Mouse (Mus musculus): Measurements from ENCODE around the gene Cgnl1. TPM values are rescaled to one million over a fixed set of nuclear protein-coding genes. Genes with fewer than 3 reads are reported as not detected.

Cgnl1 gene
- polyA plus RNA-seq, 1 experiment from 2014 or later: 5.9 TPM

DNA sequence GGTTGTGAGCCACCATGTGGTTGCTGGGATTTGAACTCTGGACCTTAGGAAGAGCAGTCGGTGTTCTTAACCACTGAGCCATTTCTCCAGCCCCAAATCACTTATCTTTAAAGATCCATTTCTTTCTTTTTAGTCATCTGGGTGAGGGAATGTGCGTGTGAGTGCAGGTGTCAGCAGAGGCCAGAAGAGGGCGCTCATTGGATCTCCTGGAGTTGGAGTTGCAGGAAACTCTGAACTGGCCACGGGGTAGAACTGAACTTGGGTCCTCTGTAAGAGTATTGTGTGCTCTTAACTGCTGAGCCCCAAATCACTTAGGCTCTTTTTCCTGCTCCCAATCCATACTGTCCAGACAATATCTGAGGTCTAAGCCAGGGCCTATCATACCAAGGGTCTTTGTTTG is 127.8 kb downstream of the Cgnl1 start:
- H3K4me1 ChIP-seq (replicated peaks; ENCODE audit: control insufficient read depth, insufficient read depth, low read length): no peaks in the 10 kb centered on the region
- no peaks in the 10 kb centered on the region for H3K9me3 ChIP-seq (ENCODE audit: control insufficient read depth, low read length)
- no peak overlapping the region for H3K4me2 ChIP-seq
- no peak for DNase-seq (ENCODE audit: low spot score)
- H3K27ac ChIP-seq (ENCODE audit: low read depth, low read length): no peak overlapping the region
- H3K27me3 ChIP-seq (replicated peaks; ENCODE audit: control insufficient read depth, insufficient read depth, low read length): no peaks in the 10 kb centered on the region
- 87% methylated on average over 4 of the region's 4 CpGs for WGBS
- H3K9ac ChIP-seq (ENCODE audit: low read depth, low read length): no peak overlapping the region
- peaks cover 7% of the 10 kb centered on the region; the same call in 1 of the 2 replicates for H3K36me3 ChIP-seq (ENCODE audit: control insufficient read depth, insufficient read depth, low read length)
- H3K4me3 ChIP-seq (ENCODE audit: low read depth, low read length): no peak overlapping the region
- ATAC-seq (replicated peaks; ENCODE audit: low FRiP score): no peak

DNA sequence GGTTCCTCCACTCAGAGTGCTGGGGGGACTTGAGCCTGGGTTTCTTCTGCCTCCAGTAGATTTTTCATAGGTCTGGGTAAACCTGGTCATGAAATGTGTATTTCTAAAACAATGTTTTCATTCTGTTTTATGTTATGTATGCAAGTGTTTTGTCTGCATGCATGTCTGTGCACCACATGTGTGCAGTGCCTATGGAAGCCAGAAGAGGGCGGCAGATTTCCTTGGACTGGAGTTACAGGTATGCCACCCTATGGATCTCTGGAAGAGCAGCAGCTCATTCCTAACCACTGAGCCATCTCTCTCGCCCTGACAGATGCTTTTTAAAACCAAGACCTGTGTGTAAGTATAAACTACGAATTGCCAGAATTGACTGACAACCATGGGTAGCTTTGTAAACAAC is 129.1 kb downstream of the Cgnl1 start:
- Histone ChIP-seq H3K36me3 (ENCODE audit: control insufficient read depth, insufficient read depth, low read length) (peaks cover 7% of the 10 kb centered on the region; the same call in 1 of the 2 replicates), H3K9ac (ENCODE audit: low read depth, low read length) (no peak overlapping the region), H3K4me3 (ENCODE audit: low read depth, low read length) (no peak overlapping the region), H3K27ac (ENCODE audit: low read depth, low read length) (no peak overlapping the region), H3K9me3 (ENCODE audit: control insufficient read depth, low read length) (no peaks in the 10 kb centered on the region), H3K4me2 (no peak overlapping the region), H3K4me1 (replicated peaks; ENCODE audit: control insufficient read depth, insufficient read depth, low read length) (no peaks in the 10 kb centered on the region), H3K27me3 (replicated peaks; ENCODE audit: control insufficient read depth, insufficient read depth, low read length) (no peaks in the 10 kb centered on the region)
- DNase-seq (ENCODE audit: low spot score) (no peak), ATAC-seq (replicated peaks; ENCODE audit: low FRiP score) (no peak)
- WGBS: 87% methylated on average over 3 of the region's 3 CpGs

DNA sequence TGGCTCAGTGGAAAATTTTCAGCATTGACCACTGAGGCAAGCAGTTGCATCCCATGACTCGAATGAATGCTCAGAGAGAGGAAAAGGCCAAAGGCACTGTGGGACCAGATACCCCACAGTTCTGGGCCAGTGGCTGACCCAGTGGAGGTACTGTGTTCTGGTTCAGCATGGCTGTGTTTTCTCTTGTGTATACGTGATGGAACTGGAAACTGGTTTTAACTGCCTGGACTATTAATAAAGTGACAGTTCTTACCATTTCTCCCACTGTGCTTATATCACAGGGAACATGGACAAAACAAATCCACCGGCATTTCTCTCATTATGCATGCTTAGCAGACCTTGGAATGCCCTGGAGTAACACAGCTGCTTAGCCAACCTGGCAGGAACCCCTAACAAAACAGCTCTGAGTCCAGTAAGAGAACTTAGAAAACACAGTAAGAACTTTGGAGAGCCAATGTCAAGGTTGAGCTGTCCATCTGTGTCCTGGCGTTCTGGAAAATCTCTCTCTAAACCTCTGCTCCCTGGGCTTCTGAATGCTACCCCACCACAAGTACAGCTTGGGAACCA is 131.0 kb downstream of the Cgnl1 start:
- no peak overlapping the region for H3K9ac ChIP-seq (ENCODE audit: low read depth, low read length)

DNA sequence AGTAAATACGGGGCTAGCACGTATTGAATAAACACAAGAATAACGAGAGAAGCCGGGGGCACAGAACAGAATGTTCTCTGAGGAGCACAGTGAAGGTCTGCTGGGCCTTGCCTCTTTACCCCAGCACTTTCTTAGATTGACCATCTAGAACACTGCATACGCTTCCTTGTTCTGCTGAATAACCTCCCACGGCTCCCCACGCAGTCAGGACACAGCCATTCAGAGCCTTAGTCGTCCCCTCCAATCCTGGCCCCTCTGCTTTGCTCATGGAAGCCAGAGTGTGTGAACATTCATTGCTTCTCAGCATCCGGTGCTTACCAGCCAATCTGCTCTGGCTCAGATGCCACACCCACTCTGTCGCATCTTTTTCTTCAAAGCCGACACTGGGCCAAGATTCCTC is 133.2 kb downstream of the Cgnl1 start:
- H3K36me3 ChIP-seq (ENCODE audit: control insufficient read depth, insufficient read depth, low read length): peaks cover 6% of the 10 kb centered on the region; the same call in 1 of the 2 replicates
- 81% methylated on average over 11 of the region's 11 CpGs for WGBS
- no peaks in the 10 kb centered on the region for H3K4me1 ChIP-seq (replicated peaks; ENCODE audit: control insufficient read depth, insufficient read depth, low read length)
- ATAC-seq (replicated peaks; ENCODE audit: low FRiP score) (no peak), DNase-seq (ENCODE audit: low spot score) (no peak)
- no peak overlapping the region for H3K4me3 ChIP-seq (ENCODE audit: low read depth, low read length)
- H3K27me3 ChIP-seq (replicated peaks; ENCODE audit: control insufficient read depth, insufficient read depth, low read length): no peaks in the 10 kb centered on the region
- no peak overlapping the region for H3K4me2 ChIP-seq
- peaks cover 4% of the 10 kb centered on the region; the same call in 1 of the 2 replicates for H3K9me3 ChIP-seq (ENCODE audit: control insufficient read depth, low read length)
- H3K9ac ChIP-seq (ENCODE audit: low read depth, low read length): no peak overlapping the region
- no peak overlapping the region for H3K27ac ChIP-seq (ENCODE audit: low read depth, low read length)

More for the DNA sequence above, 131.0 kb downstream of the Cgnl1 start:
- WGBS: 80% methylated on average over 4 of the region's 4 CpGs
- Histone ChIP-seq H3K27ac (ENCODE audit: low read depth, low read length) (no peak overlapping the region), H3K36me3 (ENCODE audit: control insufficient read depth, insufficient read depth, low read length) (peaks cover 7% of the 10 kb centered on the region; the same call in 1 of the 2 replicates), H3K27me3 (replicated peaks; ENCODE audit: control insufficient read depth, insufficient read depth, low read length) (no peaks in the 10 kb centered on the region), H3K9me3 (ENCODE audit: control insufficient read depth, low read length) (no peaks in the 10 kb centered on the region), H3K4me3 (ENCODE audit: low read depth, low read length) (no peak overlapping the region), H3K4me2 (no peak overlapping the region), H3K4me1 (replicated peaks; ENCODE audit: control insufficient read depth, insufficient read depth, low read length) (no peaks in the 10 kb centered on the region)
- DNase-seq (ENCODE audit: low spot score): no peak
- no peak for ATAC-seq (replicated peaks; ENCODE audit: low FRiP score)

DNA sequence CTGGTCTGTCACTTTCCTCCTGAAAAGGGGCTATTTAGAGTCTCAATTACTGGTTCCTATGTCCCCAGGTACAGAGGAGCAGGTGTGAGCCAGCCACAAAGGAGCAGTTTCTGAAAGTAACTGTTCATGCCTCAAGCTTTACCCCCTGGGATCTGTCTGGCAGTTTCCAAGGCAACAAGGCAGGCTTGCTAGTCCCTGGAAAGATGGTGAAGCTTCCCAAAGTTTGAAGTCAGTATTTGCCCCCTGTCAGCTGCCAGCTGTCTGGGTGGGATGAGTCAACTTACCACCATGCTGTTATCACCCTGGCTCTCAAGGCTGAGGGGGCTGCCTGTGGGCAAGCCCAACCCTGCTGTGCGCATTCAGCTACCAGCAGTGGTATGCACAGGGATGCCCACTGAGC is 134.5 kb downstream of the Cgnl1 start:
- H3K9ac ChIP-seq (ENCODE audit: low read depth, low read length): no peak overlapping the region
- H3K27me3 ChIP-seq (replicated peaks; ENCODE audit: control insufficient read depth, insufficient read depth, low read length): no peaks in the 10 kb centered on the region
- H3K9me3 ChIP-seq (ENCODE audit: control insufficient read depth, low read length): peaks cover 4% of the 10 kb centered on the region; the same call in 1 of the 2 replicates
- H3K36me3 ChIP-seq (ENCODE audit: control insufficient read depth, insufficient read depth, low read length): peaks cover 5% of the 10 kb centered on the region; the same call in 1 of the 2 replicates
- no peak overlapping the region for H3K4me2 ChIP-seq
- H3K4me1 ChIP-seq (replicated peaks; ENCODE audit: control insufficient read depth, insufficient read depth, low read length): no peaks in the 10 kb centered on the region
- DNase-seq (ENCODE audit: low spot score): no peak
- no peak overlapping the region for H3K4me3 ChIP-seq (ENCODE audit: low read depth, low read length)
- ATAC-seq (replicated peaks; ENCODE audit: low FRiP score): no peak
- H3K27ac ChIP-seq (ENCODE audit: low read depth, low read length): no peak overlapping the region
- 87% methylated on average over 1 of the region's 1 CpGs for WGBS

DNA sequence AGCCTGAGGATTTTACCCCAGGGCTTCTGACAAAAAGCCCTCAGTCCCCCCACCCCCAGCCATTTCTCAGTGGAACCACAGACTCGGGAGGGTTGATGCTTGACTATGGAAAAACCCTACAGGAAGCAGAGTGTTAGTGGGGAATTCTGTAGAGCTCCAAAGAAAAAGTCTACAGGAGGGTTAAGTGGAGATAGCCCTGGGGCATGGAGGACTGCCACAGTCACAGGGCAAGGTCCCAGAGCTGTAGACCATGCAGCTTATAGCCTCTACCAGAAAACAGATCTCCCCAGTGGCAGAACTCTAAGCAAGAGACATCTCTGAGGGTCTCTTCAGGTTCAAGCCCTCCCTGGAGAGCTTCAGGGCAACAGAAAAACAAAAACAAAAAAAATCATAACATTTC is 135.8 kb downstream of the Cgnl1 start:
- H3K27me3 ChIP-seq (replicated peaks; ENCODE audit: control insufficient read depth, insufficient read depth, low read length): no peaks in the 10 kb centered on the region
- no peak overlapping the region for H3K4me2 ChIP-seq
- no peak for DNase-seq (ENCODE audit: low spot score)
- H3K27ac ChIP-seq (ENCODE audit: low read depth, low read length): no peak overlapping the region
- ATAC-seq (replicated peaks; ENCODE audit: low FRiP score): no peak
- H3K9ac ChIP-seq (ENCODE audit: low read depth, low read length): no peak overlapping the region
- WGBS: 62% methylated on average over 1 of the region's 1 CpGs
- peaks cover 4% of the 10 kb centered on the region; the same call in 1 of the 2 replicates for H3K36me3 ChIP-seq (ENCODE audit: control insufficient read depth, insufficient read depth, low read length)
- H3K4me3 ChIP-seq (ENCODE audit: low read depth, low read length): no peak overlapping the region
- no peaks in the 10 kb centered on the region for H3K4me1 ChIP-seq (replicated peaks; ENCODE audit: control insufficient read depth, insufficient read depth, low read length)
- peaks cover 4% of the 10 kb centered on the region; the same call in 1 of the 2 replicates for H3K9me3 ChIP-seq (ENCODE audit: control insufficient read depth, low read length)

DNA sequence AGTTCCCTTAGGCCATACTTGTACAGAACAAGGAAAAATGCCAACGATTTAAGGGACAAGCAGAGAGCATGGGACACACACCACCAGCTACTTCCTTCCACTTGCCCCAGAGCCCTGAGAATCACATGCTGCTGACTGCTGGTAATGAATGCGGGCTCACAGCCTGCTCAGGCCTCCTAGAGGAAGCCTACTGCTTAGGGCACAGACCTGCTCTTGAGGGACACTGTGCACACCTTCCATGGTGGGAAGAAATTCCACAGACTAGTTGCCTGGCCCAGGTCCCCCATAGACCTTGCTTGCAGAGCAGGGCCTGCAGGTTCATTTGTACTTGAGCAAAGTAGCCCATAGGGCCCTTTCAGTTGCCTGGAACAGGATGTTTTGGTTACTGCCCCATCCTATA is 136.5 kb downstream of the Cgnl1 start:
- WGBS: 77% methylated on average over 2 of the region's 2 CpGs
- no peaks in the 10 kb centered on the region for H3K4me1 ChIP-seq (replicated peaks; ENCODE audit: control insufficient read depth, insufficient read depth, low read length)

DNA sequence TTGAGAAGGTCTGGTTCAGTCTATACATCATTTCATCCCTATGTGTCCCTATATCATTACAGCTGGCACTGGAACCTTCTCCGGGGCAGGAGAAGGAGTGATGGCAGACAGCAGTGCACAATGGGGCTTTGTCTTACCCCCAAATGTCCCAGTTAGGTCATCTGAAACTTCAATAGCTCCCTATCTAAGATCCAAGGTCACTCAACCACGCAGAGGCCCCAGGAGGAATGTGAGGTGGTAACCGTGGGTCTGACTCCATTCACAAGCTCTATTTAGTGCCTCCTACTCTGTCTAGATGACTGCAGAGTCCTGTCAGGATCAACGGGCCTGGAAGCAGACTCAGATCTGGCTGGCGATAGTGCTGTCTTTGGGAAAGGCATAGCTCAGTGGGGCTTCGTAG is 142.5 kb downstream of the Cgnl1 start:
- 74% methylated on average over 6 of the region's 6 CpGs for WGBS
- no peaks in the 10 kb centered on the region for H3K4me1 ChIP-seq (replicated peaks; ENCODE audit: control insufficient read depth, insufficient read depth, low read length)
- H3K4me3 ChIP-seq (ENCODE audit: low read depth, low read length): no peak overlapping the region
- H3K4me2 ChIP-seq: no peak overlapping the region
- H3K27me3 ChIP-seq (replicated peaks; ENCODE audit: control insufficient read depth, insufficient read depth, low read length): no peaks in the 10 kb centered on the region
- DNase-seq (ENCODE audit: low spot score) (no peak), ATAC-seq (replicated peaks; ENCODE audit: low FRiP score) (no peak)
- H3K9me3 ChIP-seq (ENCODE audit: control insufficient read depth, low read length): peaks cover 3% of the 10 kb centered on the region; the same call in 1 of the 2 replicates
- H3K36me3 ChIP-seq (ENCODE audit: control insufficient read depth, insufficient read depth, low read length): no peaks in the 10 kb centered on the region; the same call in 1 of the 2 replicates
- H3K27ac ChIP-seq (ENCODE audit: low read depth, low read length): no peak overlapping the region
- H3K9ac ChIP-seq (ENCODE audit: low read depth, low read length): no peak overlapping the region

More for the DNA sequence above, 136.5 kb downstream of the Cgnl1 start:
- no peak overlapping the region for H3K9ac ChIP-seq (ENCODE audit: low read depth, low read length)
- DNase-seq (ENCODE audit: low spot score): no peak
- H3K4me2 ChIP-seq: no peak overlapping the region
- H3K27ac ChIP-seq (ENCODE audit: low read depth, low read length): no peak overlapping the region
- H3K27me3 ChIP-seq (replicated peaks; ENCODE audit: control insufficient read depth, insufficient read depth, low read length): no peaks in the 10 kb centered on the region
- no peak overlapping the region for H3K4me3 ChIP-seq (ENCODE audit: low read depth, low read length)
- peaks cover 2% of the 10 kb centered on the region; the same call in 1 of the 2 replicates for H3K36me3 ChIP-seq (ENCODE audit: control insufficient read depth, insufficient read depth, low read length)
- H3K9me3 ChIP-seq (ENCODE audit: control insufficient read depth, low read length): peaks cover 4% of the 10 kb centered on the region; the same call in 1 of the 2 replicates
- no peak for ATAC-seq (replicated peaks; ENCODE audit: low FRiP score)

DNA sequence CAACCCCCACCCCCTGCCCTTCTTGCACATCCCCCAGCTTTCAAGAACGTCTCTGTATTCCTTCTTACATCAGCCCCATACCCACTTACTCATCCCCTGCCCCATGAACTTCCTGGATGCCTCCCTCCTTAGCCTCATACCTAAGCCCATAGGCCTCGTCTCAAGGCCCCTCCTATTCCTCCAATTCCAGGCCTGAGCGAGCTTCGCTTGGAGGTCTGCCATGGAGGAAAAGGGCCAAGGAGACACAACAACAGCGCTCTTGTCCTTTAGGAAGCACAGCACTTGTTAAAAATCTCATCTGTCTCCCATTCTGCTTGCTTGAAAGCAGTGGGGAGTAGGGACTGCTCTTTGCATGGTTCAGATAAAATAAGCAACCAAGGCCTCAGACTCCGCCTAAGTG is 143.1 kb downstream of the Cgnl1 start:
- Histone ChIP-seq H3K4me2 (no peak overlapping the region), H3K27me3 (replicated peaks; ENCODE audit: control insufficient read depth, insufficient read depth, low read length) (no peaks in the 10 kb centered on the region), H3K27ac (ENCODE audit: low read depth, low read length) (no peak overlapping the region), H3K4me1 (replicated peaks; ENCODE audit: control insufficient read depth, insufficient read depth, low read length) (no peaks in the 10 kb centered on the region), H3K9me3 (ENCODE audit: control insufficient read depth, low read length) (no peaks in the 10 kb centered on the region), H3K9ac (ENCODE audit: low read depth, low read length) (no peak overlapping the region), H3K4me3 (ENCODE audit: low read depth, low read length) (no peak overlapping the region), H3K36me3 (ENCODE audit: control insufficient read depth, insufficient read depth, low read length) (no peaks in the 10 kb centered on the region; the same call in 1 of the 2 replicates)
- ATAC-seq (replicated peaks; ENCODE audit: low FRiP score): no peak
- DNase-seq (ENCODE audit: low spot score): no peak
- WGBS: 75% methylated on average over 6 of the region's 6 CpGs
